Mouse (Mus musculus) B cell, adult 67 days (primary cell): ENCODE data around the gene Tlr5. TPM values are rescaled to one million over a fixed set of nuclear protein-coding genes. Genes with fewer than 3 reads are reported as not detected.

Experiments used
- total RNA-seq, 2 experiments: library from RNA; stranded (reverse); gene quantifications; 4 replicates each; pipeline ENCODE4 v1.2.4; 2023

Tlr5 gene
- not detected for total RNA-seq

GRCm38 (mm10) chr1:182954287-182955046, at the start of gene Tlr5:
Tlr5 (plus strand) TSS chr1:182954788.

Other genes with a start within 250 kb of the Tlr5 start
- gene Ccdc185, start 205.6 kb upstream of the Tlr5 start, total RNA-seq: not detected
- not detected for gene Susd4, start 190.9 kb upstream of the Tlr5 start, total RNA-seq